Mouse (Mus musculus) MEL (cell line): ENCODE measurements around the gene Klhdc7b. TPM values are rescaled to one million over a fixed set of nuclear protein-coding genes. Genes with fewer than 3 reads are reported as not detected.

ENCODE experiments used
- DNase-seq: peaks from one replicate; pipeline ENCODE4 v3.0.0; 2011; ENCODE audit warnings: low read depth, low spot score
- H3K27ac ChIP-seq: 2 replicates; pipeline ENCODE4 v1.5.1; 2012; ENCODE audit warnings: low read depth, mild to moderate bottlenecking, control low read depth, low read length, moderate library complexity; ENCODE audit not compliant: control insufficient read depth
- H3K27me3 ChIP-seq, 2 experiments: fragments of 150-350 bp in 1 of 2; sonication (generic) in 1 of 2; 2 replicates each; pipeline ENCODE4 v1.6.1; 2012; ENCODE audit warnings: low read length in 2 of 2, mild to moderate bottlenecking in 2 of 2, improper control_type of control experiment in 1 of 2, moderate library complexity in 1 of 2; ENCODE audit not compliant: insufficient read depth in 2 of 2, control insufficient read depth in 1 of 2
- H3K36me3 ChIP-seq, 2 experiments: 2 replicates each; pipeline ENCODE4 v1.6.1; 2012 to 2014; ENCODE audit warnings: low read length in 2 of 2, improper control_type of control experiment in 1 of 2, inconsistent platforms in 1 of 2, mild to moderate bottlenecking in 1 of 2; ENCODE audit not compliant: insufficient read depth in 2 of 2, control insufficient read depth in 1 of 2
- H3K4me1 ChIP-seq, 2 experiments: fragments of 150-350 bp in 1 of 2; sonication (generic) in 1 of 2; 2 replicates each; pipeline ENCODE4 v1.6.1; 2012; ENCODE audit warnings: low read length in 2 of 2, improper control_type of control experiment in 1 of 2, mild to moderate bottlenecking in 1 of 2; ENCODE audit not compliant: insufficient read depth in 2 of 2, control insufficient read depth in 1 of 2
- H3K4me3 ChIP-seq, 2 experiments: fragments of 150-350 bp in 1 of 2; sonication (generic) in 1 of 2; 2 replicates each; pipeline ENCODE4 v1.5.1; 2012; ENCODE audit warnings: low read depth in 2 of 2, low read length in 2 of 2, mild to moderate bottlenecking in 2 of 2, moderate library complexity in 2 of 2, control low read depth in 1 of 2, improper control_type of control experiment in 1 of 2; ENCODE audit not compliant: control insufficient read depth in 1 of 2, insufficient read depth in 1 of 2
- H3K79me2 ChIP-seq: 2 replicates; pipeline ENCODE4 v1.6.1; 2012; ENCODE audit warnings: mild to moderate bottlenecking, low read length, moderate library complexity; ENCODE audit not compliant: control insufficient read depth, poor library complexity, insufficient read depth
- H3K9ac ChIP-seq: 2 replicates; pipeline ENCODE4 v1.6.1; 2012; ENCODE audit warnings: low read depth, mild to moderate bottlenecking, control low read depth, low read length, moderate library complexity; ENCODE audit not compliant: control insufficient read depth, poor library complexity, severe bottlenecking
- H3K9me3 ChIP-seq: fragments of 150-350 bp; sonication (generic); replicated peaks from 2 replicates; pipeline ENCODE4 v1.6.1; 2012; ENCODE audit warnings: mild to moderate bottlenecking, low read length, improper control_type of control experiment, moderate library complexity; ENCODE audit not compliant: insufficient read depth
- CHD1 ChIP-seq: IDR thresholded peaks from 2 replicates; pipeline ENCODE4 v1.6.1; 2012; ENCODE audit warnings: low read depth, mild to moderate bottlenecking, inconsistent platforms, low read length, improper control_type of control experiment
- E2F4 ChIP-seq: IDR thresholded peaks from 2 replicates; pipeline ENCODE4 v1.6.1; 2011; ENCODE audit warnings: low read depth, low read length, improper control_type of control experiment, borderline replicate concordance
- EP300 ChIP-seq, 2 experiments: IDR thresholded peaks; 2 replicates each; pipeline ENCODE4 v1.6.1; 2011; ENCODE audit warnings: improper control_type of control experiment in 2 of 2, low read length in 2 of 2, low read depth in 1 of 2, mild to moderate bottlenecking in 1 of 2
- ETS1 ChIP-seq: IDR thresholded peaks from 2 replicates; pipeline ENCODE4 v1.6.1; 2012; ENCODE audit warnings: low read depth, mild to moderate bottlenecking, inconsistent platforms, low read length, improper control_type of control experiment, moderate library complexity
- GATA1 ChIP-seq: IDR thresholded peaks from 2 replicates; pipeline ENCODE4 v1.6.1; 2011; ENCODE audit warnings: low read depth, low read length, improper control_type of control experiment
- HCFC1 ChIP-seq: IDR thresholded peaks from 2 replicates; pipeline ENCODE4 v1.6.1; 2012; ENCODE audit warnings: low read depth, mild to moderate bottlenecking, inconsistent platforms, low read length, improper control_type of control experiment, moderate library complexity
- MAFK ChIP-seq: IDR thresholded peaks from 2 replicates; pipeline ENCODE4 v1.6.1; 2011; ENCODE audit warnings: low read depth, mild to moderate bottlenecking, low read length, improper control_type of control experiment, borderline replicate concordance
- MAZ ChIP-seq: IDR thresholded peaks from 2 replicates; pipeline ENCODE4 v1.6.1; 2012; ENCODE audit warnings: low read depth, mild to moderate bottlenecking, inconsistent platforms, low read length, improper control_type of control experiment
- MEF2A ChIP-seq: IDR thresholded peaks from 2 replicates; pipeline ENCODE4 v1.6.1; 2014; ENCODE audit warnings: low read depth, mild to moderate bottlenecking, inconsistent platforms, low read length, improper control_type of control experiment; ENCODE audit not compliant: poor library complexity, insufficient replicate concordance, severe bottlenecking; ENCODE audit errors: extremely low read depth
- MXI1 ChIP-seq: IDR thresholded peaks from 2 replicates; pipeline ENCODE4 v1.6.1; 2011; ENCODE audit warnings: mild to moderate bottlenecking, low read depth, low read length, improper control_type of control experiment
- NELFE ChIP-seq: IDR thresholded peaks from 2 replicates; pipeline ENCODE4 v1.6.1; 2011; ENCODE audit warnings: low read depth, low read length, improper control_type of control experiment
- POLR2A ChIP-seq, 2 experiments: IDR thresholded peaks; 2 replicates each; pipeline ENCODE4 v1.6.1; 2011 to 2012; ENCODE audit warnings: low read length in 2 of 2, mild to moderate bottlenecking in 2 of 2, control low read depth in 1 of 2, improper control_type of control experiment in 1 of 2, low read depth in 1 of 2, moderate library complexity in 1 of 2; ENCODE audit not compliant: control insufficient read depth in 1 of 2, insufficient read depth in 1 of 2, poor library complexity in 1 of 2
- POLR2AphosphoS2 ChIP-seq: IDR thresholded peaks from 2 replicates; pipeline ENCODE4 v1.6.1; 2011; ENCODE audit warnings: low read length, improper control_type of control experiment
- POLR2AphosphoS5 ChIP-seq: IDR thresholded peaks from 2 replicates; pipeline ENCODE4 v1.6.1; 2012; ENCODE audit warnings: low read depth, borderline replicate concordance, mild to moderate bottlenecking, inconsistent platforms, low read length, moderate library complexity, mixed read lengths
- RCOR1 ChIP-seq: IDR thresholded peaks from 2 replicates; pipeline ENCODE4 v1.6.1; 2012; ENCODE audit warnings: low read depth, mild to moderate bottlenecking, inconsistent platforms, low read length, improper control_type of control experiment
- SIN3A ChIP-seq: IDR thresholded peaks from 2 replicates; pipeline ENCODE4 v1.6.1; 2012; ENCODE audit warnings: low read length, improper control_type of control experiment, inconsistent platforms
- SMC3 ChIP-seq: IDR thresholded peaks from 2 replicates; pipeline ENCODE4 v1.6.1; 2011; ENCODE audit warnings: low read depth, low read length, improper control_type of control experiment
- TAL1 ChIP-seq: IDR thresholded peaks from 2 replicates; pipeline ENCODE4 v1.6.1; 2012; ENCODE audit warnings: mild to moderate bottlenecking, inconsistent platforms, low read length, moderate library complexity, mixed read lengths
- TBP ChIP-seq: IDR thresholded peaks from 2 replicates; pipeline ENCODE4 v1.8.0; 2011; ENCODE audit warnings: low read depth, low read length, improper control_type of control experiment
- TCF12 ChIP-seq: IDR thresholded peaks from 2 replicates; pipeline ENCODE4 v1.6.1; 2014; ENCODE audit warnings: low read depth, mild to moderate bottlenecking, inconsistent platforms, low read length, improper control_type of control experiment, moderate library complexity
- UBTF ChIP-seq: IDR thresholded peaks from 2 replicates; pipeline ENCODE4 v1.6.1; 2012; ENCODE audit warnings: low read depth, mild to moderate bottlenecking, inconsistent platforms, low read length, improper control_type of control experiment, moderate library complexity, borderline replicate concordance; ENCODE audit not compliant: insufficient read depth
- USF1 ChIP-seq: IDR thresholded peaks from 2 replicates; pipeline ENCODE4 v1.6.1; 2014; ENCODE audit warnings: low read depth, mild to moderate bottlenecking, inconsistent platforms, low read length, improper control_type of control experiment, moderate library complexity
- ZC3H11A ChIP-seq: IDR thresholded peaks from 2 replicates; pipeline ENCODE4 v1.6.1; 2012; ENCODE audit warnings: low read depth, mild to moderate bottlenecking, inconsistent platforms, low read length, improper control_type of control experiment
- ZNF384 ChIP-seq: IDR thresholded peaks from 2 replicates; pipeline ENCODE4 v1.6.1; 2012; ENCODE audit warnings: low read depth, mild to moderate bottlenecking, inconsistent platforms, low read length, improper control_type of control experiment
- polyA plus RNA-seq, 2 experiments: library from polyadenylated mRNA; stranded (reverse) in 1 of 2; unstranded in 1 of 2; fragments of >175 nt in 1 of 2; fragments of >200 nt in 1 of 2; gene quantifications; 2 replicates each; pipeline versions ENCODE4 v1.2.1 to v1.2.4; 2012; ENCODE audit warnings: low replicate concordance in 2 of 2, low read depth in 1 of 2; ENCODE audit not compliant: insufficient read length in 2 of 2, insufficient read depth in 1 of 2, missing spikeins in 1 of 2
- total RNA-seq: library from RNA; depleted of rRNA; stranded (reverse); fragments of 300-350 nt; gene quantifications from 2 replicates; pipeline ENCODE4 v1.2.3, GENCODE M21; 2012

Gene Klhdc7b
- total and polyA plus RNA-seq, 3 experiments = 0.01 TPM; not detected in 2

DNA sequence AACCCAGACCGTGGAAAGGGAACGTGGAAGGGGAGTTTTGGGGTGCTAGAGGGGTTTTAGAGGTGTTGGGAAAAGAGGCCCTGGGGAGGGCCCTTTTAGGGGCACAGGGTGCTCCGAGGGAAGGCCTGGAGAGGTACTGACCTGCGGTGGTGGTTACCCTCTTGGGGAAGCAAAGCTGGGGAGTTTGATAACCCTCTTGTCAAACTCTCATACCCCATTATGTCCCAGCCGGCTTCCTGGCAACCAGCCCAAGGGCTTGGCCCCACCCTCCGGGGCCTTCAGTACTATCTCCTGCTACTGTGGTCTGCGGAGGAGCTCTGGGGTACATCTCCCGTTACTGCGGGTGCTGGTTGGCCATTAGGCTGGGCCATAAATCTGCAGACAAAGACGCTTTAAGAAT lies 5.3 kb upstream of the Klhdc7b start:
- TF ChIP-seq TAL1 (peak; percentile 66), EP300 (IDR thresholded peaks at IDR 0.05; ENCODE audit: low read depth in 1 of 2, low read length in 2 of 2) (peak; percentile 42 to 47; a peak in 2 of 4 replicates), GATA1 (peak; percentile 28; the same call in 1 of the 2 replicates), MAFK (no peak), TCF12 (peak; percentile 48), SMC3 (no peak), E2F4 (no peak), SIN3A (peak; percentile 38; the same call in 1 of the 2 replicates)
- DNase-seq = peak; percentile 86
- Histone ChIP-seq H3K9ac (no peak overlapping the region), H3K4me3 (no peak overlapping the region), H3K4me1 (peaks cover 0 to 8% of the 10 kb centered on the region in 2 experiments; a peak in 1 of 4 replicates), H3K27me3 (no peaks in the 10 kb centered on the region), H3K9me3 (no peaks in the 10 kb centered on the region), H3K27ac (no peak overlapping the region), H3K79me2 (no peaks in the 10 kb centered on the region), H3K36me3 (peaks cover 0 to 8% of the 10 kb centered on the region in 2 experiments; a peak in 2 of 4 replicates)

DNA sequence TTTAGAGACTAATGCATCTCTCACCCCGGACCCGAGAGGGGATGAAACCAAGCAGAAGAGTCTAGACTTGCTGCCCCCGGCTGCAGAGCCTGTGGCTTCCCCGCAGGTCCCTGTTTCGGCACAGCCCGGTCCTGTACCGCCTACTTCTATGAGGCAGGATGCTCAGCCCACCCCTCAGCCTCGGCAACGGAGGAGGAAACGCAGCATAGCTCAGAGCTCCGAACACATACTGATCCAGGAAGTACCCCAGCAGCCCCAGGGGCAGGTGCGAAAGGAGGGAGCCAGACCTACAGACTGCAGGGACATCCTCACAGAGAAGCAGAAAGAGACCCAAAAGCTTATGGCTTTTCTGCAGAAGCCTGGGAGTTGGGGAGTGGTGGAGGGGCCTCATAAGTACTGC lies 2.4 kb downstream of the Klhdc7b start:
- Histone ChIP-seq H3K9ac (no peak overlapping the region), H3K27ac (no peak overlapping the region), H3K36me3 (no peaks in the 10 kb centered on the region), H3K4me1 (no peaks in the 10 kb centered on the region), H3K9me3 (no peaks in the 10 kb centered on the region), H3K27me3 (peaks cover 0 to 5% of the 10 kb centered on the region in 2 experiments; a peak in 1 of 4 replicates), H3K4me3 (no peak overlapping the region), H3K79me2 (no peaks in the 10 kb centered on the region)
- no peak for TF ChIP-seq TCF12
- DNase-seq = no peak

DNA sequence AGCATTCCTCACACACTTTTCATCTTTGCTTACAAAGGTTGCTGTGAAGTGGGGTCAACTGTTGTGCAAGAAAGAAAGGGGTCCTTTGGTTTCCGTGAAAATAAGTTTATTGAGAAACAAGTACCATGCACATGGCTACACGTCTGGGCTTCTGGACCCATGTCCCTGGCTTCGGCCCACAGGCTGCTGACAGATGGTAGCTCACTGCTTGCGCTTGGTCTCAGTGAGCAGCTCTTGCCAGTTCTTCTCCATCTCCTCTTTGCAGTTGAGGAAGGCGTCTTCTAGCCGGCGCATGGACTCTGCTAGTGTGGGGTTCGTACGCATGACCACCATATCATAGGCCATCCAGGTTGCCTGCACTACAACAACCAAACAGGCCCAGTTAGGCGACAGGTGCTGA lies 5.4 kb downstream of the Klhdc7b start:
- DNase-seq = no peak
- H3K79me2 ChIP-seq = no peaks in the 10 kb centered on the region
- no peaks in the 10 kb centered on the region for H3K36me3 ChIP-seq
- no peak overlapping the region for H3K4me3 ChIP-seq
- H3K4me1 ChIP-seq = no peaks in the 10 kb centered on the region
- H3K27ac ChIP-seq = no peak overlapping the region
- no peak overlapping the region for H3K9ac ChIP-seq
- TF ChIP-seq HCFC1 (no peak), MEF2A (no peak), USF1 (no peak), TCF12 (no peak), POLR2AphosphoS5 (no peak), CHD1 (no peak), MXI1 (no peak), POLR2A (IDR thresholded peaks at IDR 0.05; ENCODE audit: control insufficient read depth in 1 of 2, insufficient read depth in 1 of 2, low read depth in 1 of 2, low read length in 2 of 2, poor library complexity in 1 of 2) (no peak), ZC3H11A (no peak), TAL1 (no peak), NELFE (no peak), UBTF (no peak), RCOR1 (no peak), ZNF384 (no peak), MAZ (no peak), TBP (no peak), E2F4 (no peak), EP300 (IDR thresholded peaks at IDR 0.05; ENCODE audit: low read depth in 1 of 2, low read length in 2 of 2) (no peak), ETS1 (no peak), POLR2AphosphoS2 (no peak)
- no peaks in the 10 kb centered on the region for H3K9me3 ChIP-seq
- peaks cover 5% of the 10 kb centered on the region in 2 experiments; a peak in 2 of 4 replicates for H3K27me3 ChIP-seq
